Mouse (Mus musculus) small intestine, adult 2 months (tissue): ENCODE results near the gene Ppp2r5b.
A peak's percentile ranks its signal among the peaks of the same experiment; 100 is the strongest.

Experiments
- CTCF ChIP-seq: fragments of 200-500 bp; IDR thresholded peaks from 2 replicates; pipeline ENCODE4 v1.5.1; 2012; ENCODE audit warnings: low read depth, mild to moderate bottlenecking, control low read depth, inconsistent platforms, low read length, moderate library complexity, mixed read lengths; ENCODE audit not compliant: insufficient replicate concordance, insufficient read length; ENCODE audit errors: extremely low read depth
- POLR2A ChIP-seq: fragments of 200-500 bp; IDR thresholded peaks from 2 replicates; pipeline ENCODE4 v1.6.1; 2012; ENCODE audit warnings: low read depth, mild to moderate bottlenecking, control low read depth, inconsistent platforms, low read length, moderate library complexity

DNA sequence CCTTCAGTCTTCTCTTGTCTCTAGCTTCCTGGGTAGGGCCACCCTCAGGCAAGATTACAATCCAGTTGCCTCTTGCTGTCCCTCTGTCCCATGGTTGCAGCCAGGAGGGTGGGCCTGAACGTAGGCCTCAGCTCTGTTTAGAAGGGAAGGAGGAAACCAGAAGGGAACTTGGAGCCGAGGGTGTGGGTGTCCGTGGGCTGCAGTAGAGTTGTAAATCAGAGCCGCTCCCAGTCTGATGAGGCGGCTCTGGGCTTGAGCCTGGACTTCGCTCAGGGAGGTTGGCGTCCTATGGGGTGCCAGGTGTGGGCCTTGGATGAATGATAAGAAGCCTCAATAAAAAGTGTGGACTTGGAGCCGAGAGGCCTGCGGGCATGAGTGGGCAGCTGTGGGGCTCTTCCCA, 28.5 kb upstream of the Ppp2r5b start:
- TF ChIP-seq POLR2A (peak; percentile 94), CTCF (no peak)
